Mouse (Mus musculus) adrenal gland, postnatal 4 days (tissue): ENCODE measurements around the gene Noa1. TPM values are rescaled to one million over a fixed set of nuclear protein-coding genes. Genes with fewer than 3 reads are reported as not detected.

Source experiments
- DNase-seq, 2 experiments: peaks; one replicate each; pipeline ENCODE4 v3.0.0; 2021 to 2022; ENCODE audit warnings: low spot score in 2 of 2, mixed read lengths in 2 of 2
- microRNA-seq: library from miRNA; unstranded; fragments of <30 nt; microRNA quantifications from one replicate; pipeline ENCODE4 v1.2.0, GENCODE M21; 2021
- total RNA-seq, 2 experiments: library from RNA; stranded (reverse); gene quantifications; 2 replicates each; pipeline ENCODE4 v1.2.3; 2021

The Noa1 gene
- total RNA-seq, 2 experiments from 2014 or later = 25.4 to 25.7 TPM

DNA sequence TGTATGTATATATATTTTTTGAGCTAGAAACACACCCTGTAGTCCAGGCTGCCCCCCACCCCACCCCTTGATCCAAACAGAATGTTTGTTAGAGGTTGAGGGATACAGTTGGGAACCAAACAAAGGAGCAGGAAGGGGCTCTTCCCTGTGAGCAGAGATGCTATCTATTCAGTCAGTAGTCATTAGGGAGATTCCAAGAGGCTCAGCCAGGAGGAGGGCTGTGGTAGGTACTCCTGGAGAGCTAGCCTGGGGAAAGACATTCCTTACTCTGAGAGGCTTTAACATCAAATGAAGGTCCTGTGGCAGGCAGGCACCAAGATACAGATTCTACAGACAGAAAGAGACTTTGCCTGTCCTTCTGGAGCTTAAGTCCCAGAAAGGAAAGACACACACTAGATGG is 50.6 kb downstream of the Noa1 start:
- DNase-seq = no peak

DNA sequence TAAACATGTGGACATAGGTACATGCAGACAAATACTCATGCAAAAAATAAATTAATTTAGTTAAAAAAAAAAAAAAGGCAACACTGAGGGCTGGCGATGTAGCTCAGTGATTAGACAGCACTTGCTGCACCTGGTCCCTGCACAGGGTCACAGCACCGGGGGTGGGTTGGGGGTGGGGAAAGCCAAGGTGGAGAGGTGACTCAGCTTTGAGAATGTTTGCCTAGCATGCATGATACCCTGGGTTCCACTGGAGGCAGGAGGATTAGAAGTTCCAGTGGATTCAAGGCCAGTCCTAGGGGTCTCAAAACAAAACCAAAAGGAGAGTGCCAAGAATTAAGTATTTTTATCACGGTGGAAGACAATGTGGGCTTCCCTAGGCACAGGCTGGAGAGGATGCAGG is 52.3 kb downstream of the Noa1 start:
- no peak for DNase-seq

DNA sequence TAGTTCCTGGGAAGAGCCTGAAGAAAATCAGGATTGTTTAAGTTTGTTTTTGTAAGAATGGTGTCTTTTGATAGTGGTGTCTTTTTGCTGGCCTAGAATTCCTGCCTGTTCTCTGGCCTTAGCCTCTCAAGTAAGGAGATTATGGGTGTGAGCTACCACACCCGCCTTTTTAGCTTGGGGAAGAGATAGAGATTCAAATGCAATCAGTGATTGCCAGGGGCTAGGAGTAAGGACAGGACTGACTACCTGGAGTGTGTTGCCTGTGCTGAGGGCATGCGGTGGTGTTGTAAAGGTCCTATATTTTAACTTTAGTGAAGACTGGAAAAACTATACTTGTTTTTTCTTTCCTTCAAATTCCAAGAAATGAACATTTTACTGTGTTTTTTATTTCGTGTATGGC is 55.5 kb downstream of the Noa1 start:
- no peak for DNase-seq

DNA sequence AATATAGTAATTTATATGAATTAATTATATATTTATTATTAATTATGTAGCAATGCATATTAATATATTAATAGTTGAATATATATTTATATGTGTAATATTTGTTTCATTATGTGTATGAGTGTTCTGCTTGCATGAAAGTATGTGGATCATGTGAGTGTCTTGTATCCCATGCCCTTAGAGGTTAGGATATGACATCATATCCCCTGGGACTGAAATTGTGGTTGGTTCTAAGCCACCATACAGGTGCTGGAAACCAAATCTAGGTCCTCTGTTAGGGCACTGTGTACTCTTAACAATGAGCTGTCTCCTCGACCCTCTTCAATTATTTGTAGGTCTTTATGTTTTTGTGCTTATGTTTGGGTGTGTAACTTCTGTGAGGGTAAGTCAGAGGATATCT is 56.7 kb downstream of the Noa1 start:
- no peak for DNase-seq

DNA sequence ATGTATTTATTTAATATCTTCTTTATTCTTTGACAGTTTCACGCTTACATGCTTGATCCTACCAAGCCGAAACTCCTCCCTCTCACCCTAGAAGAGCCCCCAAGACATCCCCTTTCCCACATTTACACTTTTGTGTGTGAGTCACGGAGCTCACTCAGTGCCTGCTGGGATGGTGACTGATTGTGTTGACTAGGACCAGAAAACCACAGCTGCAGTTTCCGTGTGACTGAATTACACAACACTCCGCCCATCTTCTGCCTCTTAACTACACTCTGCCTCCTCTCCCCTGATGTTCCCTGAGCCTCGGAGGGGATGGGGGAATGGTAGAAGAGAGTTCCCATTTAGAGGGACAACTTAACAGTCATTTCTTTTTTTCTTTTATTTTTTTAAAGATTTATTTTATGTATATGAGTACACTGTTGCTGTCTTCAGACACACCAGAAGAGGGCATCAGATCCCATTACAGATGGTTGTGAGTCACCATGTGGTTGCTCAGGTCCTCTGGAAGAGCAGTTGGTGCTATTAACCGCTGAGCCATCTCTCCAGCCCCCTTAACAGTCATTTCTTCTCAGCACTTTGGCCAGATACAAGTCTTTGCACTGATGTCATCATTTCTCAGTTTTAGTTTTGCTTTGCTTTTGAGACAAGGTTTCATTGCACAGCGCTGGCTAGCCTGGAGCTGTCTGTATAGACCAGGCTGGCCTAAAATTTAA is 57.6 kb downstream of the Noa1 start:
- DNase-seq = no peak

DNA sequence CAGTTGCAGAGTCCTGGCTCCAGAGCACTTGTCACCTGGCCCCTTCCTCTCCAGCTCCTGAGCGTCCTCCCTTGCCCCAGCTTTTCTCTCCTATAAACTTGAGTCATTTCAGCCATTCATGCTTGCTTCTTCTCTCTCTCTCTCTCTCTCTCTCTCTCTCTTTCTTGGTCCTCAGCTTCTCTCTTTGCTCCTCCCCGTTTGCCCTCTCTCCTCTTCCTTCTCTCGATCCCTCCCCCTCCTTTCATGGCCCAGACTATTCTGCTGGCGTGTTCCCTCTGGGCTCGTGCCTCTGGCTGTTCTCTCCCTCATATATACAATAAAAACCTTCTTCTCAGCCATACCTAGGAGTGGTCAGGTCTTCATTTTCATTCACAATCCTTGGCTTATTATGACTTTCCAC is 58.2 kb downstream of the Noa1 start:
- no peak for DNase-seq

DNA sequence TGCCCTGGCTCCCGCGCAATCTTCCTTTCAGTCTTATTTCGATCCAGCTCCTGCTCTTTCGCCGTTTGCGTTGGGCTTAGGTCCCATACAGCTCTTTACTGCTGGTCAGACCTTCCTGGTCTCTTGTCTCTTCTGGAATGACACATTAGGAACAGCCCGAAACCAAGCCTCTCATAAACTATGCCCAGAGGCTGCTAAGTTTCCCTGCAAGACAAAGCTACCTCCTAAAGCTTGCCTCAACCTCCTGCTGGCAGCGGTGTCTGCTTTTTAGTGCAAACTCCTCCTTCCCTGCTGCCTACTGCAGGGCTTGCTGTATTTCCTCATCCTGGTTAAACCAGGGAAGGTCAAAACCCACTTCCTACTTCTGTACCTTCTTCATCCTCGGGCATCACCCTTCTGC is 59.8 kb downstream of the Noa1 start:
- no peak for DNase-seq

DNA sequence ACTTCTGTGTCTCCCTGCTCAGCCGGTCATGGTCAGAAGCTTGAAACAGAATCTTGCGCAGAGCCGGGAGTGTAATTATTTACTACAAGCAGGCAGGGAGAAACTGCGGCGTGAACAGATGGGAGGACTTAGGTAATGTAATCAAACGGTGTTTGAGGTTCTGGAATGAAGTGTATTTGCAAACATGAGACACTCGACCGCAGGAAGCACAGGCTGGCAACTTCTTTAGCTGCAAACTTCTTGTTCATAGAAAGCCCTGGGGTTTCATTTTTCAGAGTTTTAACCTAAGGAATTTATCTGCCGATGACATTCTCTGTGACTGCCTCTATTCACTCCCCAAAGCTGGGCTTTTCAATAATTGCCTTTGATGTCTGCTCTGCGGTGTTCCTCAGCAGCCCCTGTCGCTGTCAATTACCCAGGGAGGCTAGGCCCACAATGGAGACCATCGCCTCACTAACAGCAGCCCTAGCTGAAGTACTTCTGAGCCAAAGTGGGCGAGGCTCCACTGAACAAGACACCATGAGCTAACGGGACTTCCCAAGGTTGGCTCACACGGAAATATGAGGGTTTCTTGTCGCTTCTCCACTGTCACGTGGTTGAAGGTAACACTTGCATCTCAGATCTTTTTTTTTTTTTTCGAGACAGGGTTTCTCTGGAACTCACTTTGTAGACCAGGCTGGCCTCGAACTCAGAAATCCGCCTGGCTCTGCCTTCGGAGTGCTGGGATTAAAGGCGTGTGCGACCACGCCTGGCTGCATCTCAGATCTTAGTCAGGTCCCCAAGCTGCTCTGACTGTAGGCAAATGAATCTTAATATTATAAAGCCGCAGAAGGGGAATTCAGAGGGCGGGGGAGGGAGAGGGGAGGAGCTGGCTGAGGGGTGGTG is 63.9 kb downstream of the Noa1 start:
- no peak for DNase-seq

DNA sequence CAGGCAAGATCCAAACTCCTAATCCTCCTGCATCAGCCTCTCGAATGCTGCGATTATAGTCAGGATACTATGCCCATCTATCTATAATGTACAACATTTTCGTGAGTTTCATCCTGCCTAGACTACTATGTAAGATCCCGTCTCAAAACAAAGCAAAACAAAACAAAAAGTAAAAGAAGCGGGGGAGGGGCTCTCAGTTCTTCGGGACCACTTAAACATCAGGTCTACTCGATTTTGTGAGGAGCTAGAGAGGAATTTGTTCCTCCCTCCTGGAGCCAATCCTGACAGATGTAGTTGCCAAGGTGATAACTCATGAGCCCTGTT is 64.5 kb downstream of the Noa1 start:
- DNase-seq = no peak

DNA sequence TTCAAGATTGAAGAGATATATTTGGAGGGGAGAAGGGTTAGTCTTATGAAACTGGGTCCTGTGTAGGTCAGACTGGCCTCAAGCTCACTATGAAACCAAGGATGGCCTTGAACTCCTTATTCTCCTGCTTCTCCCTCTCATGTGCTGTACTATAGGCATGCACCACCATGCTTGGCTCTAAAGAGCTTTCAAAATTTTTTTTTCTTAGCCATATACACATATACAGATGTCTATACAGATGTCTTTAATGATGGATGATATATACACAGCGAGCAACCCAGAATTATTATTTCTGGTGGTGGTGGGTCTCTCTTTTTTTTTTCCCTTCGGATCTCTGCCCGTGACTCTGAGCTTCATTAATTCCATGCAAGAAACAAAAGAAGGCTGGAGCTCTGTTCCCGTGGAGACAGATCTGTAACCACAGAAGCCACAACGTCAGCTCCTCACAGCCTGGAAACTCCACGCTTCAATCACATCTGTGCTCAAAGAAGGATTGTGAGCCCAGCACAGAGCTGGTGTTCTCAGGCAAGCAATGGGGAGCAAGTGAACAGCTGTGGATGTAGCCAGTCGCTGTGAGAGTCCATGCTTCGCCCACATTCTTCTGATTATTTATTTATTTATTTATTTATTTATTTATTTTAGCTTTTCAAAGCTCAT is 65.4 kb downstream of the Noa1 start:
- DNase-seq = no peak

Small RNAs within 50 kb of the gene (microRNA-seq; reads per million reads assigned to microRNA genes)
- gene Mir5098 = not detected

Other genes with a start within 250 kb of the Noa1 start
- gene Hopx, start 195.0 kb downstream of the Noa1 start, total RNA-seq = 1 to 10 TPM; 4.8 to 7.2 TPM
- under 1 TPM in 1 of 2 experiments, not detected in 1; 0.54 TPM for gene Spink2, start 98.6 kb downstream of the Noa1 start, total RNA-seq
- gene Rest, start 44.6 kb downstream of the Noa1 start, total RNA-seq = 10 to 100 TPM; 39.0 to 42.6 TPM
- gene Polr2b, start 63 bp upstream of the Noa1 start, total RNA-seq = 10 to 100 TPM; 87.5 to 89.2 TPM
- 100 to 1,000 TPM; 742 to 760 TPM for gene Igfbp7, start 98.0 kb upstream of the Noa1 start, total RNA-seq